Mouse (Mus musculus) naive thymus-derived CD4-positive, alpha-beta T cell, adult 2 months (primary cell): ENCODE data around the gene March4.

Source experiments
- DNase-seq: peaks from one replicate; pipeline ENCODE4 v3.0.0-alpha.2; 2011; ENCODE audit warnings: low read depth

Gene March4

DNA sequence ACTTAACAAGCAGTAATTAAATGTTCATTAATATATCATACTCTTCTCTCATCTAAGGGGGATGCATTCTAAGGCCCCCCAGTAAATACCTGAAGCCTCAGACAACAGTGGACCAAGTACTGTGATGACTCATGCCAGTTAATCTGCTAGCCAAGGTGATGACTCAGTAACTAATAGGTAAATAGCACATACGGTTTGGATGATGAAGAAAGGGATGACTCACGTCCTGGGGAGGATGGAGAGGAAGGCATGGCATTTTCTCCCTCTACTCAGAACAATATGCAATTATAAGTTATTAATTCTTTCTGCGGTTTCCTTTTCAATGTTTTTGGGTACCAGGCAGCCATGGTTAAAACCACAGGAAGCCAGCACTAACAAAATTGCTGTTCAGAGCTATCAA, 87.0 kb downstream of the March4 start:
- DNase-seq = no peak

DNA sequence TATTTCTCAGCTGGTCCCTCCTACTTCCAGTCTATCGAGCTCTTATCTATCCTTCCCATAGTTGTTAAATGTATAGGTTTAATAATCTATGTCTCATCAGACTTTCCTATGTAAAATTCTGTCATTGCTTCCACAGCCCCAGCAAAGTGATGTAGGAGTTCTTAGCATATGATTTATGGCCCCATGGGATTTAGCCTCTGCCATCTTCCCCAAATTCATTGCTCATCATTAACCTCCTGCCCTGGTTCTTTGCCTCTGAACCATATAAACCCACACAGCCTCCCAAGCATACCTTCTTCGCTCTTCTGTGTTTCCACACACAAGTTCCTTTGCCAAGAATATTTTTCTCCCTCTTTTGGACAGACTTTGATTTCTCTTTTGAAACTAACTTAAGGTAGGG, 94.0 kb downstream of the March4 start:
- DNase-seq = no peak

DNA sequence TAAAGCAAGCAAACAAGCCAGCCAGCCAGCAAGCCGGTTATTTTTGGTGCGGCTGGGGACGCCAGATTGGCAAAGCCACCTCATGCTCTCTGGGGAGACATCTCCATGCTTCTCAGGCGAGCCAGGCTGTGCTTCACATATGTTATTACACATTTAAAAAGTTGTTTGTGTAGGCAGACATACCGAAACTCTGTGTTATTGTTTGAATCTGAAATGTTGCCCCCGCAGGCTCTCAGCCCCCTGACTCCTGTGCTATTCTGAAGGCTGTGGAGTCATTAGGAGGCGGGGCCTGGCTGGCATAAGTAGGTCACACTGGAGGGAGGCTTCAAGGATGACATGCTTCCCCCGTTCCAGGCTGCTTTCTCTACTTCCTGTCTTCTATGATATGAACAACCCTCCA, 97.6 kb downstream of the March4 start:
- no peak for DNase-seq

DNA sequence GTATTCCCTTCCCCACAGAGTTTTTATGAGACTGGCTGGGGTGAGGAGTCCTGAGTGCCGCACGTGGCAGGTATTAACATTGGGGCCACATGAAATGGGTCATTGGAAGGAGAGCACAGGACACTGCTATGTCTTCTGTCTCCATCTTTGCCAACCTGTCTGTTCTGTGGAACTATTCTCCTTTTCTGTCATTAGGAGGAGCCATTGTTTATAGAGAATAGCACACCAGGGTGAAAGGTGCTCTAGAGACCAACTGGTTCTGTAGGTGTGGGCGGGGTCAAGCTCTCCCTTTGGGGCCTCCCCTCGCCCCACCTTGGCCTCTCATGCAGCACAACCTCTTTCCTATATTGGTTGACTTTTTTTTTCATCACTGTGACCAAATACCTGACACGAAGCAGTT, 99.8 kb downstream of the March4 start:
- no peak for DNase-seq

DNA sequence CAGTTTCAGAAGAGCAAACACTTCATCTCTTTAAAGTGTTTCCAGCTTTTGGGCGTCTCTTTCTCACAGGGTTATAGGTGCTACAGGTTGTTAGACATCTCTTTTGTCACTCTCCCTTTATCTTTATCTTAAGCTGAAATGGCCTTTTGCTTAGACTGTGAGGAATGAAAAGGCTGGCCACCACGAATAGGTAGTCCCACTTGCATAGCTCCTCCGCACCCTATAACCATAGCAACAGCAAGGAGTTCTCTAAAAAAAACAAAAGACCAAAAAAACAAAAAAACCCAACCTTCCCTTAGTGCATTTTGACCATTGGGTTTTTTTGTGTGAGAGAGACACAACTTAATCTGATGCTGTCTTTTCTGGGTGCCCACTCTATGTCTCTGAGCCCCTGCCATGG, 102.2 kb downstream of the March4 start:
- no peak for DNase-seq

DNA sequence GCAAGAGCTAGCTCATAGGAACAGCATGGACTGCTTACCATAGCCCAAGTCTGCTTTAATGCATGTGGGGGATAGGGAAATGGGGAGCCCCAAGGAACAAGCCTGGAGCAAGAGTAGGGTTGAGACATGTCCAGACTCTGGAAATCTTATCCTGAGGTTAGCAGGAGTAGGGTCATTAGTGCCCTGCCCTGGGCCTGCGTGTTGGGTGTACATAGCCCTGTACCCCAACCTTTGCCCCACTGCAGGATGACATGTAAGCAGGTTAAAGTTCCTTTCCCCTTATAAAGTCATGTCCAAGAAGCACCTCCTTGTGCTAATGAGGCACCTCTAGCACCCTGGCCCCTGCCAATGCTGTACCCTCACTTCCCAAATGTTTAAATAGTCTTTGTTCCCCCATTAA, 104.2 kb downstream of the March4 start:
- no peak for DNase-seq

DNA sequence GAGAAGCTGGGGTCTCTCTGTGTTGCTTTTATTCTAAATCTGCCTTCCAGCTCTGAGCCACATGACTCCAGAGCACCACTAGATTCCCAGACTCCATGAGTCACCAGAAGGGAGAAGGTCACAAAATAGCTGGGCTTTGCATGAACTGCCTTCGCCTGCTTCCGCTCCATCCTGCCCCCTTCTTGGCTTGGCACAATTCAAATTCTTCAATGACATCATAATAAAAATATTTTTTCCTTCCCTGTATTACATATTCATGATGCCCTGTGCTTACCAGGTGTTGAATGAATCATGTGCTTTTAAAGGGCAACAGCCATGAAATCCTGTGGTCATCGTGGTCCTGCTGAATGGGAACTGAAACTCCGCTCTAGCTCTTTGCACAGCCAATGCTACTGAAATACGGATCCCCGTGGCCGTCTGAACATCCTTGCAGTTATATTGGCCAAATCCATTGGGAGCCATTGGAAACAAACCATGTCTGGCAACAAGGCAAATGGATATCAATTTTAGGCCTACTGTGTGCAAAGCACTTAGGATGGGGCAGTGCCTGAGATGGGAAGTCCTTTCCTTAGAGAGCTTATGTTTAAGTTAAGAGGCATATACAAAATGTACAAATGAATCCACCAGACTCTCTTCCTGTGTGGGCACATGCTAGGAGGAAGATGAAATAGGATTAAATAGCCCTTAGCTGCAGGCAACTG, 107.5 kb downstream of the March4 start:
- no peak for DNase-seq

- DNase-seq = no peak
Observed at GRCm38 (mm10) chr1:72428526-72428925, 108.2 kb downstream of the March4 start.

- no peak for DNase-seq
Observed at GRCm38 (mm10) chr1:72426456-72426855, 110.3 kb downstream of the March4 start.

DNA sequence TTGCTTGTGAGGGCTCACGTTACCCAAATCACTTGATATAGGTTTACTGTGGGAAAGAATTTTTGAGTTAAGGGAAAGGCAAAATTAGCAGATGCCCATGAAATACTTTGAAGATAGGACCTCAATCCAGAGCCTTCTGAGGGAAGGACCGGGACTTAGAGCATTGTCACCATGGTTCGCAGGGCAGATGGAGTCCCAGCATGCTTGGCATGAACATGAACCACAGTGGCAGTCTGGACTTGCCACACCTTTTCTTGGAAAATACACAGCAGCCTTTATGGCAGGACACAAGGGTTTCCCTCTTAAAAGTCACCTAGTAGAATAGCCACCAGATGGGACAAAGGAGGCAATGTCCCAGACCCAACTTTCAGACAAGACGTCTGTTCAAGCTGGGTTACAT, 114.6 kb downstream of the March4 start:
- DNase-seq = no peak

GRCm38 (mm10) chr1:72420220-72420619, 116.5 kb downstream of the March4 start:
- no peak for DNase-seq

DNA sequence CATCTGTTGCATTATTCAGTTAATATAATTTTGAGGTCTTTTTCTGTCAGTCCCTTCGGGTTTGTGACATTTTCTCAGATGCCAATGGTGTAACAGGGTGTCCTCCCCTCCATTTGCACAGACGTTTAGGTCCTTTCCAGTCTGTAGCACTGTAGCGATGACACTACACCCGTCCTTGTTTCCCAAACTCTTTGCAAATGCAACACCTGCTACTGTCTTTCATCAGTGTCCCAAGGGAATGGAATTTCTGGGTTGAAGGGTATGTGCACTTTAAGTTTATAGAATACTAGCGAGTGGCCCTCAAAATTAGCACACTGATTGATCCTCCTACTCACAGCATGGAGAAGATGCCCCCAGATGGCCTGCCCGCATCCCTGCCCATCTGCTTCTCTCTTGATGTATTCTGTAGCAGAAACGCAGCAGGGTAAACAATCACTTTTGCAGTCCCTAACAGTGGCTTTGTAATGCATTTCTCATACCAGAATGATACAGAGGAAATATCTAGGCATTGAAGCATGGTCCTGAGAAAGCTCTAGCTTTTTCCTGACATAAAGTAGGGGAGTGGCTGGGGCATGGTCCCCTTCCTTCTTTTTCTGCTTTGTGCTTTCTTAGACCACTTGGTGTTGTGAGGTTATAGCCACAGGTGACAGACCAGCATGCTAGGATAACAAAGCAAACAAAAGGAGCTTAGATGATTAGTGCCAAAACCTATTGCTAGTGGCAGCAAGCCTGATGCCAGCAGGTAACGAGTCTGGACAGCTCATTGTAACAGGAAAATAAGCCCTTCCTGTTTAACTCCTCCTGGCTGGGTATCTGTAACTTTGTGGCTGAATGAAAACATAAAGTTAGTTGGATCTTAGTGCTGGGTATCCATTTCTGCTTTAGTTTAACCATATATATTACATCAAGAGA, 117.7 kb downstream of the March4 start:
- no peak for DNase-seq

- no peak for DNase-seq
Observed at GRCm38 (mm10) chr1:72414561-72415253, 122.0 kb downstream of the March4 start.

DNA sequence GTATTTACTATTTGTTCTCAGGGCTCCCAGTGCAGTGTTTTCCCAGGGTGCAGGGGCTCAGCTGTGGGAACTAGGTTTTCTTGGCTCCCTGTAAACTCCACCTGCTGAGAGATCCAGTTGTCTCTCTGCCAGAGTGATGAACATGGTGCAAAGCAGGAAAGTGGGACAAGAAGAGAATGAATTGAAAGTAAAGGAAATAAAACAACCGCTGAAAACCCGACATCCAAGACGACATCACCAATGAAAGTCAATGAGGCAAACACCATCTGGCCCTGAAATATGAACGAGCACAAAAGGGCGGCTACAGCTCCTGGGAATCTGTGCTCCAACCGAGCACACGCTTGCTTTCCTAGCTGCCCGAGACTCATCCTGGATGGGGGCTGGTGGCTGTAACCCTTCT, 122.6 kb downstream of the March4 start:
- no peak for DNase-seq

GRCm38 (mm10) chr1:72413205-72413604, 123.5 kb downstream of the March4 start:
- DNase-seq = no peak

- DNase-seq = no peak
Observed at GRCm38 (mm10) chr1:72411108-72411507, 125.6 kb downstream of the March4 start.

DNA sequence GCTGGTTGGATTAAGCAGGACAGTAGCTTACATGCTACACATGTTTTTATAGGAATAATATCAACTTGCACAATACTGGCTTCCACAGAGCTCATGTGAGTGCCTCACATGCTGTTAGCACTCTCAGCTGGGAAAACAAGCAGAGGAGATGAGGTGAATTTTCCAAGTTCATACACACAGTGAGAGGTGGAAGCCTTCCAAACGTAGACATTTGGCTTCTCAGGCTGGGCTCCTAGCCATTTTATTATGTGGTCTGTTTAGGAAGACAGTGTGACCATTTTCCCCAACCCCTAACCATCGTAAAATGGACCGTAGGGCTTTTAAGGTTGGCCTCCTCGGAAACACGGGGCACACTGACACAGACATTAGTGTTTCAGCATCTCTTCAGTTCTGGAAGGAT, 126.8 kb downstream of the March4 start:
- DNase-seq = no peak

- no peak for DNase-seq
Observed at GRCm38 (mm10) chr1:72406505-72407079, 130.1 kb downstream of the March4 start.

DNA sequence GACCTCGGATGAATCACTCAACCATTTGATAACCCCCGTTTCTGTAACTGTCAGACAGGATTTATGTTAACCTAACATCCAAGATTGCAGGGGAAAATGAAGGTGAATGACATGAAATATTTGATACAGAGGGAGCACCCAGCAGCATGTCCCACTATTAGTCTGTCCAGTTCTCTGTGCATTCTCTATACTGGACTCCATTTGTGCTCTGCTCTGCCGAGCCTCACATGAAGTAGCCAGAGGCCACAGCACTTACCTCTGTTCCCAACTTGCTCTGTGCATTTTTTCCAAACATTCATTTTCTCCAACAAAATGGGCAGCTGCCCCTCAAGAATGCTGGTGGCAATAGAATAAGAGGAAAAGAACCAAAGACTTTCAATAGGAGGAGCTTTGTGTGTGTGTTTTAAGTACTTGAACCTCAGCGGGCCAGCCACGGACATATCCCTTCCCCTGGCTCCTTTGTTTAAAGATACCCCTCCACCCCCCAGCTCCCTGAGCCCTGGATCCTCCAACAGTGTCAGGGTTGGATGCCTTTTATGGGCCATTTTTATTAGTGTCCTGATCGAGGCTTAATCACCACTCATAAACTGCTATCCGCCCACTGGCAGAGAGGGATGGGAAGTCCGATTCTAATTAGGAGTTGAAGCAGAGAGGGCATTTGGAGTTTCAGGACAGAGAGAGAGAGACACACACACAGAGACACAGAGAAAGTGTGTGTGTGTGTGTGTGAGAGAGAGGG, 135.2 kb downstream of the March4 start:
- no peak for DNase-seq

DNA sequence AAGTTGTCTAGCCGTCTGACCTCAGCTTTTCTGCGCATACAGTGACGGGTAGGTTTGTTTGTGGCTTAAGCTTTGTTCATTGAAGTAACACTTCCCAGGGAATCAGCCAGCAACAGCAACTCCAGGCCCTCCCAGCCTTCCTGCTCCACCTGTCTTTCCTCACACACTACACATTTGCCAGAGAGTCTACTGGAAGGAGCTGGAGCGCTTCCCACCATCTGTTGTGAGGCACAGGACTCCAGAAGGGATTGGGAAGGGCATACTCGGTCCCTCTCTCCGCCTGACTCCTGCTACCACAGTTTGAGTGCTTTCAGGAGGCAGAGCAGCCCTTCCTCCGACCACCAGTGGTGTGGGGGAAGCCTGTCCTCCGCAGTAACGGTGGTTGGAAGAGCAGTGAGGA, 136.1 kb downstream of the March4 start:
- no peak for DNase-seq

GRCm38 (mm10) chr1:72399720-72400401, 136.9 kb downstream of the March4 start:
- no peak for DNase-seq
